Comparison of ENCODE assay signal across 18 mouse cellular contexts in genomic region chr15:87333527-87333926, GRCm38 (mm10).
"Had no signal": no experiment of that assay in that cellular context is flagged by ENCODE, and none has a peak within 500 bp of the region (broad histone marks: within the 10 kb centered on the region; RNA-seq: fewer than 3 reads in every experiment).

No protein-coding gene starts in this region.

- H3K4me1 ChIP-seq: lung, embryonic 15.5 days; megakaryocyte, embryonic 14.5 days; neural tube, embryonic 12.5 days; stomach, embryonic 15.5 days had no signal

- H3K36me3 ChIP-seq: lung, embryonic 15.5 days; midbrain, embryonic 13.5 days; midbrain, embryonic 15.5 days; neural tube, embryonic 12.5 days; stomach, embryonic 15.5 days had no signal

- H3K9ac ChIP-seq: liver, postnatal 0 days; lung, embryonic 15.5 days; midbrain, embryonic 13.5 days; midbrain, embryonic 15.5 days; neural tube, embryonic 12.5 days; stomach, embryonic 15.5 days had no signal

- H3K4me2 ChIP-seq: lung, embryonic 15.5 days; midbrain, embryonic 11.5 days; midbrain, embryonic 13.5 days; midbrain, embryonic 15.5 days; neural tube, embryonic 12.5 days; stomach, embryonic 15.5 days had no signal

- H3K9me3 ChIP-seq: lung, embryonic 15.5 days; midbrain, embryonic 13.5 days; midbrain, embryonic 15.5 days; neural tube, embryonic 12.5 days; stomach, embryonic 15.5 days had no signal

- ATAC-seq: liver, postnatal 0 days; lung, postnatal 0 days; midbrain, embryonic 13.5 days; midbrain, embryonic 15.5 days had no signal

- H3K27ac ChIP-seq: lung, embryonic 15.5 days; macrophage; midbrain, embryonic 13.5 days; midbrain, embryonic 15.5 days; neural tube, embryonic 12.5 days; stomach, embryonic 15.5 days; stomach, postnatal 0 days had no signal

- H3K4me3 ChIP-seq: lung, embryonic 15.5 days; megakaryocyte, embryonic 14.5 days; midbrain, embryonic 13.5 days; midbrain, embryonic 15.5 days; neural tube, embryonic 12.5 days; stomach, embryonic 15.5 days had no signal

- H3K27me3 ChIP-seq: lung, embryonic 15.5 days; megakaryocyte, embryonic 14.5 days; midbrain, embryonic 13.5 days; midbrain, embryonic 15.5 days; neural tube, embryonic 12.5 days; stomach, embryonic 15.5 days had no signal

- DNase-seq: liver, postnatal 0 days; lung, adult 2 months; lung, postnatal 14 days; lung, postnatal 36 days; right cerebral cortex, postnatal 25 days; thymus, adult 2 months; thymus, postnatal 25 days; thymus, postnatal 4 days had no signal
